Mouse (Mus musculus): ENCODE data around the gene Pcbp3.
A peak's percentile ranks its signal among the peaks of the same experiment; 100 is the strongest.
"Not testable (repeated sequence)": the region's sequence is repeated elsewhere in the genome, so short reads cannot be mapped to it uniquely, and the experiment has no call there.

The Pcbp3 gene

GRCm38 (mm10) chr10:76794102-76794501 lies 167.6 kb downstream of the Pcbp3 start:
- DNase-seq, result no peak

DNA sequence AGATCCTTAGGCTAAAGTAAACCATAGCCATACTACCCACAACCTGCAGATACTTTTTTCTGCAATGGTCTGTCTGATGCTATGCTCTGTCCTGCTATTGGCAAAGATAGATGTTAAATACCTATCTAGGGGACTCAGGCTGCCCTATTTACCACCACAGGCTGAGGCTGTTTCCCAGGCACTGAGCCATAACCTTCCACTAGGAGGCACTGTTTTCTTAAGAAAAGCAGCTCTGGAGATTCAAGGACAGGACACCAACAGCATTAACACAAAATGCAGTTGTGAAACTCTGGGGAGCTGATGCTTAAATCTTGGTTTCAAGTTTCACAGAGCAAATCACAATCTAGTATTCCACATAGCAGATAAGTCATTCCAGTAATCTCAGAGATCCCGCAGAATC lies 170.2 kb downstream of the Pcbp3 start:
- DNase-seq, result peak; percentile 22 to 60

GRCm38 (mm10) chr10:76789885-76790284 lies 171.8 kb downstream of the Pcbp3 start:
- DNase-seq, result no peak

DNA sequence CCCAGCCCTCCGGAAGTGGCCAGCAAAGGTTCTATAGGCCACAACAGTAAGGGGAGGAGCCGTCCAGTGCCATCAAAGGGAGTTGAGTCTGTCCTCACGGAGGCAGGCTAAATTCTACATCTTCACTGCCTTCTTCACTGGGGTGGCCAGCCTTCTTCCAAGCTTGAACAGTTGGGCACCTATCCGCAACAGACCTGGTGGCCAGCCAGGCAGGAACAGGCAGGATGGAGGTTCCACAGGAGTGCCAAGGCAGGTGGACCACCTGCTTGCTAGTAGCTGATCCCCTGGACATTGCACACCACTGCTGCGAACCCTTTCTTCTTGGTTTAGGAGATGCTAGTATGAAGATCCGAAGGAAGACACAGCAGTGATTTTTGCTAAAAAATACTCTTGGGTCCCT lies 176.4 kb downstream of the Pcbp3 start:
- no peak for DNase-seq

GRCm38 (mm10) chr10:76779225-76779624 lies 182.5 kb downstream of the Pcbp3 start:
- no peak for DNase-seq

DNA sequence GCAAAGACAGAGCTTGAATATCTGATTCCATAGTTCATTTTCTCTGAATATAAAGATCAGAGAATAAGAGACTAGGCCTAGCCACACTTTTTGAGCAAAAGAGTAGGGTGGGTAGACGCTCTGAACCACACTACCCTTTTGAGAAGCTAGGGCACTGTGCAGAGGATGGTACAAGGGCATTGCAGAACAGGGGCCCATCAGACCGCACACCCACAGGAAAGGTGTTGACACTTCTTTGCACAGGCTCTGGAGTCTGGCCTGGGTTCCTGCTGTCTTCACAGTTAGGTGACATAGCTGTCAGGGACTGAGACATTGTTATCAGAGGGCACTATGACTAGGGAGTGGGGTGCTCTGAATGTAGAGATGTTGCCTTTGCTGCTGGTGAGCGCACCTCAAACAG lies 190.1 kb downstream of the Pcbp3 start:
- DNase-seq, result no peak

DNA sequence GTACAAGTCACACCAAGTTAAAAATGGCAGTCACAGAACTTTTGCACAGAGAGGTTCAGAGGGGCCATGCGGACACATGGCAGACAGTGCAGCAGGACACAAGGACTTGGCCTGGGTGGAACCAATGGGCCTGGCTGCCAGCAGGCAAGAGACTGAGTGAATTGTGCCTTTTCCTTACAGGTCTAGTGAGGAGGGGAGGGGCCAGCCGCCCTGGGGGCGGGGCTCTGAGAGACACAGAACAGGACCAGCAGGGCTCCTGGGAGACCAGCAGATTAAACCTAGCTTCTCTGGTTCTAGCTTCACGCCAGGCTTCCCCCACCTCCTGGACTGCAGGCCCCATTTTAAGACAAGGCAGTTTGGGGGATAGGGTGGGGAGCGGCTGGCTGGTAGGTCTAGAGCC lies 190.6 kb downstream of the Pcbp3 start:
- no peak for DNase-seq

DNA sequence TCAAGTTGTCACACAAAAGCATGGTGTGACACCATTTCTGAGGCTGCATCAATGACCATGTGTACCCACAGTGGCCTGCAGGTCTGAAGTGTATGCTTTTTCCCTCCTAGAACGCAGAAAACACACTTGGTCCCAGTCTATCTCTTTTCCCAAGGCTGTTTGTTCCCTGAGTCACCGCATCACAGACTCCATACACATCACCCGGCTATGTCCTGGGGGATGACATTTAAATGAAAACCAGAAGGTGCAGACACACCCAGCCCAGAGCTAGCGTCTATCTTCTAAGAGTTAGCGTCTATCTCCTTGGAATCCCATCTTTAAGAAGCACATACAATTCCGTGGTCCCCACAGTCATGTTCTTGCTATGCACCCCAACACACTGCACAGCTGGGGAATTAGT lies 192.1 kb downstream of the Pcbp3 start:
- DNase-seq, result no peak

- DNase-seq, result no peak
Observed at GRCm38 (mm10) chr10:76766196-76766595, 195.5 kb downstream of the Pcbp3 start.

DNA sequence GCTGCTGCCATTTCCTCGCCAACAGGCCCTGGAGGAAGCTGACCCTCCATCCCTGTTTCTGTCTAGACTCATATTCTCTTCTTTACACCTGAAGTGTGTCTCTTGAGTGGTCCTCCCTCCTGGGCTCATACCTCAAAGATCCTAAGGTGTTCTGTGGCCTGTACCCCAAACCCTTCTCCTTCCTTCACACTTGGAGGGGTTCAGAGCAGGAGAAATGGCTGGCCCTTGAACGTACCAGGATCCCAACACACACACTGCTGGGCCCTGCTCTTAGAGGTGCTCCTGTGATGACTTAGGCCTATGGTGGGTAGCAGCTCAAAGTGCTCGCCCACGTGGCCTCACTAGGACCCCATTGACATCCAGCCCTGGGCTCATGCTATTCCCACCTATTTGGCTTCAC lies 196.8 kb downstream of the Pcbp3 start:
- DNase-seq, result no peak

GRCm38 (mm10) chr10:76763016-76763415 lies 198.7 kb downstream of the Pcbp3 start:
- no peak for DNase-seq

GRCm38 (mm10) chr10:76762411-76762810 lies 199.3 kb downstream of the Pcbp3 start:
- no peak for DNase-seq

DNA sequence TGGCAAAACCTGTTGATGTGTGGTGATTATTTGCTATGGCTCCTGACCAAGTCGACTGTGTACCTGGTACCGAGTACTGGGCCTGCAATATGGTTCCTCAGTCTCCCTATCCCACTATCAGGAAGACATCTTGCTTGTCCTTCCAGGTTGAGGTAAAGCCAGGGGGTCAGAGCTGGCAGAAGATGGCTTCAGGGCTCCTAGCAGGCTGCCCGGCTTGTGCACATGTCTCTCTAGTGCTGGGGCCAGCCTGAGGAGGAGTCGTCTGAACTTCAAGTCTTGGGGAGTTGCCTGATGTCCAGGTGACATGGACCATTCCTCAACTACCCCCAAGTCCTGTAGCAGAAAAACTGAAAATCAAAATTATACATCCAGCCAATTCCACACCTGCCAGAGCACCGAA lies 201.8 kb downstream of the Pcbp3 start:
- no peak for DNase-seq

DNA sequence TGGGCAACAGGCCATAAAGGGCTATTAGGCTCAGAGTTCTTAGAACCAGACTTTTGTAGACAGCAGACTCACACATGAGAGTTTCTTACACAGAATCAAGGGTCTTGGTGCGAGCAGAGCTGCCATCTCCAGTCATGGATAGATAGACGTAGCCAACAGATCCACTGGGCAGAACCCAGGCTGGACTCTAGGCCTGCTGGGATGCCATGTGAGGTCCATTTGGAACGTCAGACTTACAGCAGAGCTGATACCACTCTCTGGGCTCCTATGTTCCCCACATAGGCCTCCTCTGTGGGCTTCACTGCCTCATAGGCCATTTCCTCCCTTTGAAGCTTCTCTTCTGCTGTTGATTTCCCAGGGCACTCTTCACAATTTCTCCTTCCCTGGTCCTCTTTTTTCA lies 208.0 kb downstream of the Pcbp3 start:
- no peak for DNase-seq

DNA sequence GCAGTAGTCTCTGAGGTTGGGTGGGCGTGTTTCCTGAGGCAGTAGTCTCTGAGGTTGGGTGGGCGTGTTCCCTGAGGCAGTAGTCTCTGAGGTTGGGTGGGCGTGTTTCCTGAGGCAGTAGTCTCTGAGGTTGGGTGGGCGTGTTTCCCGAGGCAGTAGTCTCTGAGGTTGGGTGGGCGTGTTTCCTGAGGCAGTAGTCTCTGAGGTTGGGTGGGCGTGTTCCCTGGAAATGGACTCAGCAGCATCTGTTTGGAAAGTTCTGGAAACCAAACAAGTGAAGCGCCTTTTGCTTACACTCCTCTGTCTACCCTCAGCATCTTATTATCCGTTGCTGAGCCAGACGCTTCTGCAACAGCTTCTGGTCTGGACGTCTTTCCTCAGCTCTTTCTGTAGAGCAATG lies 217.4 kb downstream of the Pcbp3 start:
- DNase-seq, result not testable (repeated sequence)

- no peak for DNase-seq
Observed at GRCm38 (mm10) chr10:76736764-76737163, 224.9 kb downstream of the Pcbp3 start.

DNA sequence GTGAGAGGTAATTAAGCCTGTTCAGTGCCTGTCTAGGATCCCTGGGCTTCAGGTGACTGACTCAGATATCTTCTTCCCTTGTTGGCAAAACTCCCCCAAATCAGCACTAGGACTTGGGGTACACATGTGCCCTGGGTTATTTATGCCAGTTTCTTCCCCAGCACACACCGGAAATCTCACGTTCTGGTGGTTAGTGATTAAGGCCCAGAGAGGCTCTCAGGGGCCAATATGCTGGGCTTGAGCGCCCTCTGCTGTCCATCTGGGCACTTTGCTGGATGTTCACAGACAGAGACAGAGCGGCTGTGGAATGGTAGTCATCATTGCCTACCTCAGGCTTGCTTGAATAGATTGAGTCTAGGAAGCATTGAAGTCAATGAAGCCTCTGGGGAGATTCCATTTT lies 226.7 kb downstream of the Pcbp3 start:
- peak; percentile 44 to 78 for DNase-seq

DNA sequence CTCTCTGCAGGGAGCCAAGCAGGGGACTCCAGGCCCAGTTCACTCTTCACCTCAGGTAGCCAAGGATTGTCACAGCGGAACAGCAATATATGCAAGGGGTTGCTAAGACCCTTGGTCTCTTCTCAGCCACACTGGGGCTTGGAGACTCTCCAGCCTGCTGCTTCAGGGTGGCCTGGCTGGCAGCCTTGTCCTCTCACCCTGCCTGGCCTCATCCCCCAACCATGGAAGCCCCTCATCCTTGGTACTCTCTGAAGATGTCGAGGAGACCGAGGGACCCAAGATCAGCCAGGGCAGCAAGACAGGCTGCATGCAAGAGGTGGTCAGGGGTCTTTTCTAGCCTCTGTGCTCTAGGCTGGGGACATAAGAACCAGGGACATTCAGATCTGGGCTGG lies 228.0 kb downstream of the Pcbp3 start:
- no peak for DNase-seq

DNA sequence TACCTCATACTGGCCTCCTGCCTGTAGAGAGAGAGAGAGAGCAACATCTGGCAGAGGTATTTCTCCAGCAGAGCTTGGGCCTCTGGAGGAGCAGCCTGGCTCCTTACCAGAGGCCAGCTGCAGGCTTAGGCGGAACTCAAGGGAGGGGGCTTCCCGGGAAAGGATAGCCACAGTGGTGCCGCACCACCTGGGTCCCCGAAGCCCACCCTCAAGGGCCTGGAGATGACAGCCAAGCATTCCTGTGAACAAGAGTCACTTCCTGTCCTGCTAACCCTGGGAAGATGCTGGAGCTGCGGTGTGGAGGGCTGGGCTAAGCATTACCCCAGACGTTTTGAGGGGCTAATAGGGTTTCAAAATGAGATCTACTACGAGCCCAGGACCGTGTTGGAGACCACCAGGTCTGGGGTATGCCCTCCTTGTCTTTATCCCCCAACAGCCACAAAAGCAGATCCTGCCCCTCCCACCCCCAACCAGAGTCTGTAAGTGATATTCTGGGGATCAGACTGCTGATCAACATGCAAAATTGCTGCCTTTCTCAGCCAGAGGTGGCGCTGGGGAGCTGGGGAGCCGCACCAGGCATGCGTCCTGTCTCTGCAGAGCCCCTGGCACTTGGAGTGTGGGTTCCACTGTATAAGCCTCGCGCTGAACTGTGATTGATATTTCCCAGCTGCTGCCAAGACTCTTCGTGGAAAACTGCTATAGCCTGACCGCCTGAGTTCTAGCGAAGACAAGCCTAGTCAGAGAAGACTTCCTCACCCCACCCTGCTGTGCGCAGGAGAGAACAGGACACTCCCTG lies 228.6 kb downstream of the Pcbp3 start:
- DNase-seq, result peak; percentile 16 to 42

DNA sequence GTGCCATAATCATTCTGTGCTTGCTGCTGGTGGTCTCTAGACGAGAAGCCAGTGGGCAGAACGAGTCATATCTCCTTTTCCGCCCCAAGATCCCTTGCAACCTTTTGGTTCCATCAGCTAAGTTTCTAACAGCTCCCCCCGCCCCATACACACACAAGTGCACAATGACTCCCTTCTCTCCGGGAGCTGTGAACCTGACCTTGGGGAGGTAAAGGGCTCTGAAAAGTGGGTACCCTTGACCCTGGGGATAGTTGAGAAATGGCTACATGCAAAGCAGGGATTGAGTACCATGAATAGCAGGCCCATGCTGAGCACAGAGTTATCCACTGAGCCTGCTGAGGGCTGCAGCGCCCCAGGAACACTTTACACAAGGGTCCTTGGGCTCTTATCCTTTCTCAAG lies 229.3 kb downstream of the Pcbp3 start:
- no peak for DNase-seq

- DNase-seq, result no peak
Observed at GRCm38 (mm10) chr10:76731621-76732239, 230.0 kb downstream of the Pcbp3 start.

- no peak for DNase-seq
Observed at GRCm38 (mm10) chr10:76729631-76730620, 231.8 kb downstream of the Pcbp3 start.

DNA sequence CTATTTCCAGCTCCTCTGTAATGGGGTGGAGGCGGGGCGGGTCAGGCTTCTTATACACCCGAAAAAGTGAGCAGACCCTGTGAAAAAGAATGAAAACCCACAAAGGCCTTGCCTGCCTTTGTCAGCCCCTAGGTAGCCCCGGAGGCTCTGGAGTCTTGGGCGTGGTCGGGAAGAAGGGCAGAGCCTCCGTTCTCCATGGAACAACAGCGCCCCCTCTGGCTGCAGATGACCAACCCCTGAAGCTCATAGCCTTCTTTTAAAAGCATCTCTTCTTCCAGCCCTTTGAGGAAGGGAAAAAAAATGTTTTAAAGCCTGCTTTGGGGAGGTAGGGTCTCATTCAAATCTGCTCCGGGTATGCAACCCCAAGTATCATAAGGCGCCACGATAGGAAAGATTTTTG lies 233.3 kb downstream of the Pcbp3 start:
- DNase-seq, result peak; percentile 19 to 60
